Mouse (Mus musculus): ENCODE measurements around the gene Bckdhb.
A peak's percentile ranks its signal among the peaks of the same experiment; 100 is the strongest.

Gene Bckdhb

GRCm38 (mm10) chr9:84107045-84107813 is 182.3 kb downstream of the Bckdhb start:
- DNase-seq (ENCODE audit: low spot score in 2 of 2) = no peak

GRCm38 (mm10) chr9:84108534-84108933 is 183.6 kb downstream of the Bckdhb start:
- DNase-seq (ENCODE audit: low spot score in 2 of 2) = no peak

- peak in 1 of 2 experiments; percentile 49 for DNase-seq (ENCODE audit: low spot score in 2 of 2)
Observed at GRCm38 (mm10) chr9:84109777-84110478, 185.0 kb downstream of the Bckdhb start.

- peak in 1 of 2 experiments; percentile 31 for DNase-seq (ENCODE audit: low spot score in 2 of 2)
Observed at GRCm38 (mm10) chr9:84110616-84111015, 185.7 kb downstream of the Bckdhb start.

- DNase-seq (ENCODE audit: low spot score in 2 of 2) = no peak
Observed at GRCm38 (mm10) chr9:84112319-84112718, 187.4 kb downstream of the Bckdhb start.

- DNase-seq (ENCODE audit: low spot score in 2 of 2) = no peak
Observed at GRCm38 (mm10) chr9:84112842-84113568, 188.1 kb downstream of the Bckdhb start.

- DNase-seq (ENCODE audit: low spot score in 2 of 2) = no peak
Observed at GRCm38 (mm10) chr9:84114254-84114653, 189.3 kb downstream of the Bckdhb start.

- no peak for DNase-seq (ENCODE audit: low spot score in 2 of 2)
Observed at GRCm38 (mm10) chr9:84117337-84117736, 192.4 kb downstream of the Bckdhb start.

GRCm38 (mm10) chr9:84124996-84125395 is 200.1 kb downstream of the Bckdhb start:
- DNase-seq (ENCODE audit: low spot score in 2 of 2) = no peak

GRCm38 (mm10) chr9:84130338-84130737 is 205.4 kb downstream of the Bckdhb start:
- DNase-seq (ENCODE audit: low spot score in 2 of 2) = no peak

GRCm38 (mm10) chr9:84135062-84135461 is 210.1 kb downstream of the Bckdhb start:
- no peak for DNase-seq (ENCODE audit: low spot score in 2 of 2)

- no peak for DNase-seq (ENCODE audit: low spot score in 2 of 2)
Observed at GRCm38 (mm10) chr9:84137192-84137591, 212.2 kb downstream of the Bckdhb start.

GRCm38 (mm10) chr9:84148124-84148523 is 223.2 kb downstream of the Bckdhb start:
- DNase-seq (ENCODE audit: low spot score in 2 of 2) = no peak
